Mouse (Mus musculus) heart, postnatal 0 days (tissue): ENCODE measurements around the gene Dpy19l3.

Source experiments
- CTCF ChIP-seq: IDR thresholded peaks from 2 replicates; pipeline ENCODE4 v1.5.1; 2016; ENCODE audit warnings: antibody characterized with exemption, control low read depth, low read depth
- EP300 ChIP-seq: IDR thresholded peaks from 2 replicates; pipeline ENCODE4 v1.6.1; 2016; ENCODE audit warnings: antibody characterized with exemption, low read depth

- no peak for TF ChIP-seq CTCF
- no peak for TF ChIP-seq EP300
Measured at GRCm38 (mm10) chr7:35750873-35751272, 3.4 kb downstream of the Dpy19l3 start.
